Mouse (Mus musculus) stomach, embryonic 16.5 days (tissue): ENCODE results near the gene Zfp770. TPM values are rescaled to one million over a fixed set of nuclear protein-coding genes. Genes with fewer than 3 reads are reported as not detected.

Source experiments
- ATAC-seq: fragments of 200-750 bp; cut with Nextera tagmentation; 2 replicates; pipeline ENCODE4 v1.8.0; 2017; ENCODE audit warnings: moderate number of reproducible peaks, moderate TSS enrichment; ENCODE audit not compliant: insufficient read depth, low FRiP score
- H3K27ac ChIP-seq: fragments of 300-500 bp; sonication (generic); 2 replicates; pipeline ENCODE4 v1.5.1; 2014; ENCODE audit warnings: low read length
- H3K27me3 ChIP-seq: fragments of 300-500 bp; sonication (generic); 2 replicates; pipeline ENCODE4 v1.6.1; 2014; ENCODE audit warnings: low read length, control low read depth, mixed read lengths; ENCODE audit not compliant: control insufficient read depth, insufficient read depth
- H3K36me3 ChIP-seq: fragments of 300-500 bp; sonication (generic); 2 replicates; pipeline ENCODE4 v1.6.1; 2014; ENCODE audit warnings: low read length; ENCODE audit not compliant: control insufficient read depth, insufficient read depth
- H3K4me1 ChIP-seq: fragments of 300-500 bp; sonication (generic); 2 replicates; pipeline ENCODE4 v1.6.1; 2014; ENCODE audit warnings: low read length, control low read depth, mixed read lengths; ENCODE audit not compliant: control insufficient read depth, insufficient read depth
- H3K4me2 ChIP-seq: fragments of 300-500 bp; sonication (generic); 2 replicates; pipeline ENCODE4 v1.6.1; 2014; ENCODE audit warnings: low read depth, low read length, mixed read lengths
- H3K4me3 ChIP-seq: fragments of 300-500 bp; sonication (generic); replicated peaks from 2 replicates; pipeline ENCODE4 v1.5.1; 2014; ENCODE audit warnings: mild to moderate bottlenecking, low read length
- H3K9ac ChIP-seq: fragments of 300-500 bp; sonication (generic); 2 replicates; pipeline ENCODE4 v1.6.1; 2014; ENCODE audit warnings: low read length
- H3K9me3 ChIP-seq: fragments of 300-500 bp; sonication (generic); replicated peaks from 2 replicates; pipeline ENCODE4 v1.6.1; 2016; ENCODE audit warnings: low read length, control low read depth; ENCODE audit not compliant: control insufficient read depth
- WGBS: fragments of 180-500 bp; shearing (Covaris S2); extraction: QIAGEN DNeasy Blood & Tissue Kit; methylation state at CpG from one replicate; pipeline ENCODE4 v1.1.7; 2014; 5-methylcytosine and 5-hydroxymethylcytosine counted together
- microRNA-seq: library from miRNA; unstranded; fragments of <30 nt; microRNA quantifications from one replicate; pipeline ENCODE4, GENCODE M21; 2016
- polyA plus RNA-seq: library from polyadenylated mRNA; unstranded; fragments of >200 nt; fragmentation: Nextera tagmentation; extraction: Ambion mirVana; gene quantifications from 2 replicates; pipeline ENCODE4 v1.2.1, GENCODE M21; 2015

Zfp770 gene
- polyA plus RNA-seq, 1 experiment from 2014 or later = 3.4 TPM

DNA sequence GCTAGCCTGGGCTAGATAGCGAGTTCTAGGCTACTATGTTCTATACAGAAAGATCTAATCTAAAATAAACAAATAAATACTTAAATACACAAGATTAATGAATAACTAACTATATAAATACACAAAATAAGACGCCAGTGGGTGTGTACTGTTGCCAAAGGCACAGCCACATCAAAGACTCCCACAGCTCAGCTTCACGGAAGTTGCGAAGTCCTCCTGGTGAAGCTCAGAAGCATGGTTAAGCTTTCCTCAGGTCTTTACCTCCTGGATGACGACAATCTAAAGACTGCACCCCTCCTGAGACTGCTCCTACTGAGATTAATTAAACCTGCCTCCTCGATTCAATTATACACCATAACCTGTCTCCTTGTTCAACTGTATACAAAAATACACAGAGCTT, 48.0 kb downstream of the Zfp770 start:
- ATAC-seq = no peak
- peaks cover 20% of the 10 kb centered on the region for H3K36me3 ChIP-seq
- 90% methylated on average over 6 of the region's 6 CpGs for WGBS

DNA sequence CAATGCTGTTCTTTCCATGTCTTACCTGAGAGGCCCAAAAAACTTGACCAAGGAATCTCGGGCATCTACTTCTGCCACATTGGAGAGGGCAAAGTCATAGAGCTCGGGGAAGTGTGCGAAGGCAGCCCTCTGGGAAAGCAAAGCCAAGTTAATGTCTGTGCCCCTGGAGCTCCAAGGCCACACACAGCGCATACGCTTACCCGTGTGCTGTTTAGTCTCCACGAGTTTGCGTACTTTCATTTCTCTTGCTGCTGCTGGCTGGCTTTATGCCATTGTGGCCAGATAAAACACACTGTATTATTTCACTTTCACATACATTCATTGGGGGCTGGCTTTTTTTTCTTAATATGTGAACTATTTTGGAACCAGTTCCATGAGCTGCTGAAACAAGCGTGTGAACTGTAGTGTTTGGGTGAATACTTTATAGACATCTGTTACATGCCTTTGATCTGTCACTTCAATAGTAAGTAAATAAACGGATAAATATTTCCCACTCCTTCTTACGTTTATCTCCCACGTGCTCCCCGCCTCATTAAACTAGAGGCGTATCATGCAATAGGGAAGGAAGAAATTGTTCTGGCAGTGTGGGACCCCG, 54.3 kb downstream of the Zfp770 start:
- ATAC-seq = no peak
- no peaks in the 10 kb centered on the region for H3K9me3 ChIP-seq
- H3K36me3 ChIP-seq = peaks cover 28% of the 10 kb centered on the region
- no peak overlapping the region for H3K4me3 ChIP-seq
- H3K4me1 ChIP-seq = no peaks in the 10 kb centered on the region
- no peak overlapping the region for H3K4me2 ChIP-seq
- no peak overlapping the region for H3K9ac ChIP-seq
- WGBS = 80% methylated on average over 15 of the region's 15 CpGs
- H3K27me3 ChIP-seq = no peaks in the 10 kb centered on the region
- H3K27ac ChIP-seq = no peak overlapping the region

More for the DNA sequence above, 48.0 kb downstream of the Zfp770 start:
- H3K9me3 ChIP-seq = no peaks in the 10 kb centered on the region
- H3K4me1 ChIP-seq = no peaks in the 10 kb centered on the region
- H3K4me3 ChIP-seq = no peak overlapping the region
- H3K9ac ChIP-seq = no peak overlapping the region
- no peak overlapping the region for H3K4me2 ChIP-seq
- H3K27me3 ChIP-seq = no peaks in the 10 kb centered on the region
- no peak overlapping the region for H3K27ac ChIP-seq

DNA sequence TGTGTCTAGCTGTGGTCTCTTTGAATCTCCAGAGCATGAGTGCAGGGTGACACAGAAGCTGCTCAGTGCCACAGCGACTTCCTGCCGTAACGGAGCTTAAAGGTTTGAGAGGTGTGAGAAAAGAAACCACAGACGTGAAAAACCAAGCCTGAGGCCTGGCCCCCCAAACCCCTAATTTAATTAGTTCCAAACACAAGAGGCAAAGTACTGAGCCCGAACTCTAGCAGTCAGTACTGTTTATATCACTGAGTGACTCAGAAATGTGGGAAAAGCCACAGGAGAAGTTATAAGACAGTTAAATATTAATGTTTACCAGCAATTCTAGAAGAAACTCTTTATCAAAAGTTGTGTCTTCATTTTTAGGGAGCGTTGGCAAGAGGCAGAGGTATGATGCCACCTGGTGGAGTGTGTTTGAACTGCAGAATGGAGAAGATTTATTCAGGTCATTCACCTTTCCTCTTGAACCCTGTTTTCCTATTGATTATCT, 55.9 kb downstream of the Zfp770 start:
- Histone ChIP-seq H3K36me3 (peaks cover 30% of the 10 kb centered on the region), H3K27me3 (no peaks in the 10 kb centered on the region), H3K4me2 (no peak overlapping the region), H3K9ac (no peak overlapping the region), H3K27ac (no peak overlapping the region), H3K9me3 (no peaks in the 10 kb centered on the region), H3K4me1 (no peaks in the 10 kb centered on the region), H3K4me3 (no peak overlapping the region)
- ATAC-seq = no peak
- WGBS = 74% methylated on average over 6 of the region's 6 CpGs

DNA sequence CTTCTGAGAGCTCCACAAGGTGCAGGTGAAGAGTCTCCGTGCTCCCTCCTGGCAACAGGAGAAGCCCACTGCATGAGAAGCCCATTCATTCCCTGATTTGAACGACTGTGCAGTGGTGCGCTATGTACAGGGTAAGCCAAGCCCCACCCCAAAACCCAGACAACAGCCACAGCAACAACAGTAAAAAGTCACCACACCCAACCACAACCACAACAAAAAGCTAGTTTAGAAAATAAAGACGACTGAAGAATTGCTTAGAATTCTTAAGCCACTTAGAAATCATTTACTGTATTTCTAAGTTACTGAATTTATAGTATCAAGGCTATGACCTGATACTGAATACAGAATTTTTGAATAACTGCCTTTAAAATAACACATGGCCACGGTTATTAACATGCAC, 56.4 kb downstream of the Zfp770 start:
- H3K36me3 ChIP-seq = peaks cover 30% of the 10 kb centered on the region
- whole genome bisulfite sequencing = 87% methylated on average over 5 of the region's 5 CpGs
- ATAC-seq = no peak

DNA sequence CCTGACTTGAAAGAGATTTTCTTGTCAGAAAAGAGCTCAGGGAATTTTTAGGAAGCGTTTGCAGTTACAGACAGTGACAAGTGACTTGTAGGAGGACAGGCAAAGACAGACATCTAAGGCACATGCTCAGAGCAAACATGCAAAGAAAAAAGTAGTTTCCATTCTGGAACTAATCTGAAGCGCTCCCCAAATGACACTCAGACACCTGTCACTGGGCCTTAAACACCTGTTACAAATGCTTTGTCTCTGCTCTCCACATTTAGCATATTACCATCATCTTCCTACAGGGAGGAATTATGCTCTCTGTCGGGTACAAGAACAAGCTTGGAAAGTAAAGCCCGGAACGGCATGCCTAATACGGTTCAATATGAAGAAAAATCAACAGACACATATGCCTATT, 57.4 kb downstream of the Zfp770 start:
- no peaks in the 10 kb centered on the region for H3K4me1 ChIP-seq
- H3K27me3 ChIP-seq = no peaks in the 10 kb centered on the region
- no peaks in the 10 kb centered on the region for H3K9me3 ChIP-seq
- no peak overlapping the region for H3K9ac ChIP-seq
- 93% methylated on average over 6 of the region's 6 CpGs for WGBS
- H3K27ac ChIP-seq = no peak overlapping the region
- ATAC-seq = no peak
- no peak overlapping the region for H3K4me3 ChIP-seq
- no peak overlapping the region for H3K4me2 ChIP-seq
- H3K36me3 ChIP-seq = peaks cover 25% of the 10 kb centered on the region

More for the DNA sequence above, 56.4 kb downstream of the Zfp770 start:
- H3K27me3 ChIP-seq = no peaks in the 10 kb centered on the region
- no peak overlapping the region for H3K4me2 ChIP-seq
- H3K9me3 ChIP-seq = no peaks in the 10 kb centered on the region
- H3K4me3 ChIP-seq = no peak overlapping the region
- H3K27ac ChIP-seq = no peak overlapping the region
- no peak overlapping the region for H3K9ac ChIP-seq
- H3K4me1 ChIP-seq = no peaks in the 10 kb centered on the region

Small RNAs within 50 kb of the gene (microRNA-seq; reads per million reads assigned to microRNA genes)
- gene Mir7002 = not detected

Other genes with a start within 250 kb of the Zfp770 start
- 0.65 and 0.80 TPM in 2 replicates for gene Gjd2, start 187.8 kb downstream of the Zfp770 start, polyA plus RNA-seq
- 71.6 and 489 TPM in 2 replicates for gene Actc1, start 147.9 kb downstream of the Zfp770 start, polyA plus RNA-seq
- 37.2 and 40.5 TPM in 2 replicates for gene Aqr, start 14.4 kb downstream of the Zfp770 start, polyA plus RNA-seq